Mouse (Mus musculus) adrenal gland, postnatal 25 days (tissue): ENCODE data around the gene Asic4. TPM values are rescaled to one million over a fixed set of nuclear protein-coding genes. Genes with fewer than 3 reads are reported as not detected.

ENCODE experiments used
- DNase-seq: peaks from one replicate; pipeline ENCODE4 v3.0.0; 2021; ENCODE audit warnings: mixed read lengths
- total RNA-seq: library from RNA; stranded (reverse); gene quantifications from 2 replicates; pipeline ENCODE4 v1.2.3, GENCODE M21; 2021

The Asic4 gene
- total RNA-seq, 1 experiment from 2014 or later: 6.9 TPM

DNA sequence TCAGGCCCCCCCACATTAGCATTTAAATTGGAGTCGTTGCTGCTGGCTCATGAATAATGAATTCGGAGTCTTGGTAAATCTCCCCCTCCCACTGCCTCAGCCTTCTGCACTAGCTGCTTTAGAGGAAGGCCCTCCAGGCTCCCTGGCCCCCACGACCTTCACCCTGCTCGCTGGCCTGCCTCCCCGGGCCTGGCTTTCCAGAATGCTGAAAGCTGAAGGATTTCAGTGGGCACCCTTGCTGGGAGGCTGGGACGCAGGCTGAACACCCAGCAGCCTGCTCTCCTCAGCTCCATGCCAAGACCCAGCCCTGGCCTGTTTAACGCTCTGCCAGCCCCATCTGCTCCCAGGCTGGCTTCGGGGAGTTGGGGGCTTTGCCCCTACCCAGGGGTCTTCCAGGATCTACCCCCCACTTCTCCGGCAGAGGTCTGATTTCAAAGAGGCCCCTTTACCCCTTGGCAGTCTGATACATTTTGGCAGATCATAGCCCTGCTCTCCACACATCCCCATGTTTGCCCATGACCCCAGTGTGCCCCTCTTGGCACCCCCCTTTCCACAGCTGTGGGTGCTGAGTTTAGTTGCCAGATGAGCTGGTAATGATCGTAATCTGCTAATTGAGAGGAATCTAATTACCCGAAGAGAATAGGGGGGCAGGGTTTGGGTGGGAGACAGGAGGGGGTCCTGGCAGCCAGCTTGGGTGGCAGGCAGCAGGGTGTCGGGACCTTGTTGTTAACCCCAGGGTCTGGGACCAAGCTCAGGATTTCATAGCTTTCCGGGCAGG is 6.8 kb upstream of the Asic4 start:
- DNase-seq: no peak

DNA sequence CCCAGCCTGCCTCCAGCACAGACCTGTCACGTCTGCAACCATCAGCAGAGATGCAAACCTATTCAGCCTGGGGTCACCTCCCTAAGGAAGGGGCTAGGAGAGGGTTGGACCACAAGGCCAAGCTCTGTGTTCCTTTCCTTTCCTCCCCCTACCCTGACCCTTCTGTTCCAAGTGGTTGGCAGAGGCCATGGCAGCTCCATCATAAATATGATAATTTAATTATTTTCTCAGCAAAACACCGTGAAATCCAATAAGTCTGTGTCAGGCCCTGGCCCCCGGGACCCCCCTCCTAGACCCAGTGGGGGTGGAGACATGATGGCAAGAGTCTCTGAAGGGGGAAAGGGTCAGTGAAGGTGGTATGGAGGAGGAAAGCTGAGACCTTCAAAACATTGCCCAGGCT is 6.0 kb upstream of the Asic4 start:
- no peak for DNase-seq

DNA sequence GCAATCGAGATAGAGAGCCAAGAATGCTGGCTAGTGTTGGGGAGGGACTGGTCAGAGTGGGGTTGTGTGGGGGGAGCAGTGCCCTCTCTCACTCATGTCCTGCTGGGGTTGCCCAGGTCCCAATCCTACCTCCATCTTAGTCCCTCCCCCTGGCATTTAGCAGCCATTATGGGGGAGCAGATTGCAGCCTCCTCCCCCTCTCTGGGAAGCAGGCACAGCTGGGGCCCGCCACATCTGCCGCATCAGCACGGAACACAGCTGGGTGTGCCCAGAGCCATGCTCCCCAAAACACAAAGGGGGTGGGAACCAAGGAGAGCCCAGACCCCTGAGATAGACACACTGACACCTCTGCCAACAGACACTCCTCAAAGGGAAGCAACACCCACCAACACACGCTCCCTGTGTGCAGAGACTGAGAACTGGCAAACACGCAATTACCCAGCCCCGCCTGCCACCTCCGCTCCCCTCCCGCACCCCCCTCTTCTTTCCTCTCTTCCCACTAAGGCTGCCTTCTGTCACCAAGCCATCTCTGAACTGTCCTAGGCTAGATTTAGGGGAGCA is 5.0 kb upstream of the Asic4 start:
- no peak for DNase-seq

DNA sequence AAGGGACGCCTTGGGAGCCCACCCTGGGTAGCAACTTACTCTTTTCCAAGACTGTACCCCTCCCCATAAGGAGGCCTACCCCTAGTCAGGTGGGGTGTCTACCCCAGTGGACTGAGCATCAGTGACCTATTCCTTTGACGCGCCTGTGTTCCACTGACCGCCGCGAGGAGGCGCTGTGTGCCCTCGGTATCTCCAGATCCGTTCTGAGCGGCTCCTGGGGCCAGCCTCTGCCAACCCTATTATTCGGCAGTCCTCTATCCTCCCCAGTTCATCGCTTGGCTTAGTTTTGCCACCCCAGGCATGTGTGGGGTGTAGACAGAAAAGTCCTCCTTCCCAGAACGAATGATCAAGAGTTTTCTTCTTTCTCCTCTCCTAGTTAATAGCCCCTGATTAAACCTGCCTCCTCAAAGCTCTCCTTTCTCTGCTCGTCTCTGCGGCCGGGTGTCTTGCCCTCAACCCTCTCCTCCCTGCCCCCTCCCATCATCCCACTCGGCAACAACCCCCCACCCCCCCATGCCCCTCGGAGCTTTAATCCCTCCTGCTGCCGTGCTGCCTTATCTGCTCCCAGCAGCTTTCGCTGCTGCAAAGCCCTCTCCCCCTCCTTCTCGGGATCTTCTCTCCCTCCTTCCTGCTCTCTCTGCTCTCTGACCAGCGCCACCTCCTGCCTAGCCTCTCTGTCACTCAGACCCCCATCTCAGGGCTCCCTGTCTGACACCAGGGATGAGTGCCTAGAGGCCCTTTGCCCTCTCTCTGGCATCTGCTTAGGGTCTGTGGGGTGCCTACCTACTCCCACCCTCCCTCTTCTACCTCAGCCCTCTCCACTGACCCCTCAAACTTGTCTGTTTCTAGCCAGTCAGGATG is 4.3 kb upstream of the Asic4 start:
- DNase-seq: peak; percentile 75

DNA sequence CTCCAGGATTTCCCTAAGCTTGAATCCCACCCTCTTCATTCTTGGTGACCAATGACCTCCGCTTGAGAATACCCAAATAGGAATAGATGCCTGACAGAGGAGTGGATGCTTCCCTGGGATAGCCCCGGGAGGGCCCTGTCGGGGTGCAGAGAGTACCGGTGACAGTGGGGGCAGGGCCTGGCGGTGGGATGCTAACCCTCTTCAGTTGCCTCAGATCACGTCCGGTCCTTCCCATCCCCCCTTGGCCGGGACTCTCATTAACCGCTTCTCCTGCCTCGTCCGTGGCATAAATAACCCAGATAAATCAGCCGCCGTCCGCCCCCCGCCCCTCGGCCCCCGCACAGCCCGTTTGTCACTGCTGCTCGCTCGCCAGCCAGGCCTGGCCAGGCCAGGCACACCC is 3.6 kb upstream of the Asic4 start:
- no peak for DNase-seq

DNA sequence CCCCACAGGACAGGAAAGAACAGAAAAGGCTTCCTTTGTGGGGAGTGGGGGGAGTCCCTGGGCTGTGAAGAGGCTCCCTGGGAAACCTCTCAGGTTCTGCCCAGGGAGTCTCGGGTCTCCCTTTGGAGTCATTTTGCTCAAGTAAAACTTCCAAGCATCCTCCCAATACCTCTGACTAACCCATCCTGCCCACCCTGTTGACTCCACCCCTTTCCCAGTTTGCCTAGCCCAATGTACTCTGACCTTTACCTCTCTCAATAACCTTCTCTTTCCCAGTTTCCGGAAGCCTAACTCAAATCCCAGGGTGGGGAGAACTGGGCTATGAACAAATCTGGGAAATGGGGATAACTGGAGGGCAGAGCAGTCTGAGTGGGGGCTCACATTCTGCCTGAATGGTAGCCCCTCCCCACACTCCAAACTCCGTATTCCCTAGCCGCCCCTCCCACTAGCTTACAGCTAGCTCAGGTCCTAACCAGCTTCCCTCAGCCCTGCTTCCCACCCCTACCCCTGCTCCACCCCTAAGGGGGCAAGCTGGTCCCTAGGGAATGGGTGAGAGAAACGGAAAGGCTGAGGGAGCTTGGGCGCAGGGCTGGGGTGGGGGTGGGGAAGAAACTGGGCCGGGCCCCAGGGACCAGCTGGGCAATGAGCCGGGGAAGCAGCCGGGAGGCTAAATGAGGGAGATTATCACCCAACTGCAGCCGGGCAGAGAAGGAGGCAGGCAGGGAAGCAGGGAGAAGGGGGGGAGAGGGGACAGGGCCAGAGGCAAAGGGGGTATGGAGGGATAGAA is 2.8 kb upstream of the Asic4 start:
- DNase-seq: no peak

DNA sequence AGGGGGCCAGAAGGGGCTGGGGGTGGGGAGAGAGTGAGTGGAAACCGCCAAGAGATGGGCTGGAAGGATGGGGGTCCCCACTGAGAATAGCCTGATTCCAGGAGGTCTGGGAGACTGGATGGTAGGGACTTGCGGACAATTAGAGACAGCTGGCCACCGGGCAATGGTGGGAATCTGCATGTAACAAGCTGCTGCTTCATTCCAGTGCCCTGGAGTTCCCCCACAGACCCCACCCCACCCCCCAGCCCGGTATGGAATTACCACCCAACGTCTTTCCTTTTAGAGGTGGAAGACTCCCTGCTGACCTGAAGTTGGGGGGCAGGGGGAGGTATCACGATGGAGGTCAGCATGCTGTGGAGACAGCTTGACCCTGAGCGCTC is 2.2 kb upstream of the Asic4 start:
- DNase-seq: no peak

DNA sequence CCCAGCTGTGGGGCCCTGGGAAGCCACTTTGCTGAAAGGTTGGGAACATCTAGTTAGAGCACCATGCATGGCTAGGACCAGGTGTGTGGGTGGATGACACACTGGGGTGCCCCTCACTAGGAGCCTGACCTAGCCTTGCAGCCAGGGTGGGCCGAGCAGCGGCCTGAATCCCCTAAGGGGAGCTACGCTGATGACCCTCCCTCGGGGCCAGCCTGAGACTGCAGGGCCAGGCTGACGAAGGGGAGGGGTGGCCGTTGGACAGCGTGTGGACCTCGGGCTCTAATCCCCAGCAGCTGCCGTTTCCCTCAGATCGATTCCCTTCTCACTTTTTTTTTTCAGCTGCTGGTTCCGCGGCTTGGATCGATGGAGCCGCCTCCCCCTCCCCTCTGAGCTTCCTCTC is 1.3 kb upstream of the Asic4 start:
- no peak for DNase-seq

DNA sequence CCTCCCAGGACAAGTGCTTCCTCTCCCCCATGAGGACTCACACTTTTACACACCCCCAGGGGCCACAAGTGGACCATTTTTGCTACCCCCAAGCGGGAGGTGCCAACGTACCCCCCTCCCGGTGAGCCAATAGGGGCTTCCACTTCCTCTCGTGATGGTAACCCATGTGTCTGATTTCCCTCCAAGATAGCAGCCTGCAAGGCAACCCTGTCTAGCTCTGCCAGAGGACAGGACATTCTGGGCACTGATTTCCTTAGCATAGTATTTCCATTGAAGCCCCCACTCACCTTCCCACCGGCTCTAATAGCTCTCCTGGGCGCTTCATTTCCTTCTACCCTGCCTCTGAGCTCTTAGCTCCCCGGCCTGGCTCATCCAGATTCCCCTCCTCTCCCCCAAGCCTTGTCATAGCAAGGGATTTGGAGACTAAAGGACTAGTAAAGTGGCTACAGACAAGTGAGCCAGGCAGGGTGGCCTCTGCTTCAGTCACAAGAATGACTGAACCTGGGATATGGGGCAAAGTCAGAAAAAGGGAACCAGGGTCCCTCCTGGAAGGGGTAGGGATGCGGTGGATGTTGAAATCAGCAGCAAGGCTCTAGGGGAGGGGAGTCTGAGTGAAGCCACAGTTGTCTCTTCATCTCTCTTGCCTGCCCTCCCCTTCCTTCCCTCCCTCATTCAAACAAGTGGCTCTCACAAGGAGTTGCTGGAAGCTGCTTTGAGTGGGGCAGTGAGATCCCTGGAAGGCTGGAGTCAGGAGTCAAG is 680 bp upstream of the Asic4 start:
- no peak for DNase-seq

DNA sequence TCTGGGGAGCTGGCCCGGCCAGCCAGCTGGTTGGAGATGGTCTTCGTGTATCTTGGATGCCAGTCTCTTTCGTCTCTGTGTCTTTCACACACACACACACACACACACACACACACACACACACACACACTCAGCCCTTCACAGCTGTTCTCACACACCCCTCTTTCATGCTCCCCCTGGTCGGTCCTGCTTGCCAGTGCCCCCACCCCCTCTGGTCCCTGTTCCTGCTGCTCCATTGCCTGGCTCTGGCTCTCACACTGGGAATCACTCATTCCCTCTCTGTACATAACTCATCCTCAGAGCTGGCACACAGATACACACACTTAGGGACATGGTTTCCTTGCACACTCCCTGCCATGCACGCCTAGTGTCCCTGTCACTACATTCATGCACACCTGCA is 1.7 kb downstream of the Asic4 start:
- DNase-seq: no peak

DNA sequence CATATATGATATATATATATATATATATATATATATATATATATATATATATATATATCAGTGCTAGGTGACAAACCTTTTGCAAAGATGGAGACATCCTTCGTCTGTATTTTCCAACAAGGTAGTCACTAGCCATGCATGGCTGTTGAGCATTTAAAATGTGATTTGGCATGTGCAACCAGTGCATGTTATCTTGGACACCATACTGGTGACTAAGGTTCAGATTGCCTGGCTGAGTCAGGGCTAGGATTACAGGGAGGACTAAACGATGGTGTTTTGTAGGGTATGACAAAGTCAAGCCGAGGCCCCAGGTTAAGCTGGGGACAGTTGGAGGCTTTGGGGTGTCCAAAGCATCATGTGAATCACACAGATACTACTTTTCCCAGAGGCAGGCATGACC is 5.2 kb downstream of the Asic4 start:
- no peak for DNase-seq

DNA sequence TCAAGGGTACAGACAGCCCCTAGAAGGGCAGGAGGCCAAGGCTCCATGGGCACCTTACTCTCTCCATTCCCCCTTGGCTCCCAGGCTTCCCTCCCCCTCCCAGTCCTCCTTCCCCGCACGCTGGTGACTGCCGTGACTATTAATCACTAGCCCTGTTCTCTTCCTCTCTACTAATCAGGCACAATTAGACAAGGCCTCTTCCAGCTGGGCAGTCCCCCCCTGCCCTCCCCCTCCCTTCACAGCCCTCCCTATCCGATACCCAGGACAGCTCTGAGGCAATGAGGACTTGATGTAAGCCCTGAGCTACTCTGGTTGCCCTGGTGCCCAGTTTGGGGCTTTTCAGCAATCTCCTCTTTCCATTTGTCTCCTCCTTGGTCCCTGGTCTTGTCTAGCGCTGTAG is 5.7 kb downstream of the Asic4 start:
- no peak for DNase-seq

DNA sequence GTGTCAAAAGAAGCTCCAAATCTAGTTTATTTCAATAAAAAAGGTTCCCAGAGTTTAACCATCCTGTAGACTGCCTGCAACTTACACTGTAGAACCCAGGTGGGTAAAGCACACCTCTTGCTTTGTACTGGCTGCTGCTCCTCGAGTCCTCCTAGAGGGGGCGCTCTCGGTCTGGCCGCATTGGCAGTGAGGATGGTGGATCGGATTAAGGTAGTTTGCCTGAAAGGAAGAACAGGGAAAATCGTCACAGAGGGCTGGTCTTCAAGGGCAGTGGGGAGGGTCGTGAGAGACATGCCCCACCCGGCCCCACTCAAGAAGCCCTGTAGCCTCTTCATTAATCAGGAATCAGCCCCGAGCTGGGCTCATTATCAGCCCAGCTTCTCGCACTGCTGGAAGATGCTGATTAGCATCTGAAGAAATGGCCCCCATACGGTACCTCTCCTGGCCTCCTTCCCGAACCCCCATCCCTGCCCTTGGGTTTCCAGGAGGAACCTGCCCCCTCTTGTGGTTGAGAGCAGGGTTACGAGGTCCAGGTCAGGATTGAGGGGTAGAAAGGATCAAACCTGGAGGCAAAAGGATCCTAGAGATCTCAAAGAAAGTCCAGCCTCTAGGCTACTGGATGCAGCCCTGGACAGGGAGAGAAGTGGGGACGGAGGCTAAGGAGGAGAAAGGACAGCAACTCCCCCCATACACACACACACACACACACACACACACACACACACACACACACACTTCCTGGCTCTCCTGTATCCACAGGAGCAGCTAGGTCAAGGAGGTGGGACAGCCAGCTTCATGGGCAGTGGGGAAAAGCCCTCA is 6.7 kb downstream of the Asic4 start:
- no peak for DNase-seq

DNA sequence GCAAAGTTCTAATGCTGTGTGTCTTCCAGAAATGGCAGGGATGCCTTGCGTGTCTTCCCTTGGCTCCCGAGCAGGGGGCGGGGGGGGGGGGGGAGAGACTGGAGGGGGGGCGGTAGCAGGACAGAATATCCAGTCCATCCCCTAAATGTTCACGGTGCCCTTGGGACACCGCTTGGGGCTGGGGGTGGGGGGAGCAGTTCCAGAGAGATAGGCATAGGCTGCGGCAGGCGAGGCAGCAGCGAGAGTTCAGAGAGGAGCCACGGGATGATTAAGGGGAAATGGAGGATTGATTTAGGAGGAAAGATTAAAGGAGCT is 7.4 kb downstream of the Asic4 start:
- no peak for DNase-seq

DNA sequence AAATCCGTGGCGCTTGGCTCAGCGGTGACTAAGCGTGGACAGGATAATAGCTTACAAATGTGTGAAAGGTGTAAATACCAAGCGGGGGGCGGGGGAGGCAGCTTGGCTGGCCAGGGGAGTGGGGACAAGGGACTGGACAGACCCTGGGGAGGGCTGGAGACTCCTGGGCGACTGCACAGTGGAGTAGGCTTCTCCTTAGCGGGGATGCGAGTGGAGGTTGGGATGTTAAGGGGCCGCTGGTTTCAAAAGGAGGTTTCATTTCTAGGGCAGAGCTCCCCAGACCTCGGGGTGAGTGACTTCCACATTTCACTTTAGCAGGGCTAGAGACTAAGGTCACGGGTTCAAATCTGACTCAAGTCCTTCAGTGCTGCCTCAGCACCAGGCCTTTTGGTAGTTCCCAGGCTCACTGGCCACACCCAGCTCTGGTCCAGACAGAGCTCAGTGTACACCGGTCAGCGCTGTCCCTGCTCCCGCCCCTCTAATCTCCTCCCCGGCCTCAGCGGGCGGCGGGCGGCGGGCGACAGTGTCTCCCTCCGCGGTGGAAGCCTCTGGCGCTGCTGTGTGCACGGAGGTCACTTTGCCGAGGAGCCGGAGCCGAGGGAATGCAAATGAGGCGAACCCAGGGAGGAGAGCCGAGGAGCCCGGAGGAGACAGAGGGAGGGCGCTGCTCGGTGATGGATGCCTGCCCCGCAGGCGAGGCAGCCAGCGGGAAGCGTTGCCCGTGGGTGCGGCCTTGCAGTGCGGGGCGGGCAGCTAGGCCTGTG is 8.0 kb downstream of the Asic4 start:
- peak; percentile 52 for DNase-seq

DNA sequence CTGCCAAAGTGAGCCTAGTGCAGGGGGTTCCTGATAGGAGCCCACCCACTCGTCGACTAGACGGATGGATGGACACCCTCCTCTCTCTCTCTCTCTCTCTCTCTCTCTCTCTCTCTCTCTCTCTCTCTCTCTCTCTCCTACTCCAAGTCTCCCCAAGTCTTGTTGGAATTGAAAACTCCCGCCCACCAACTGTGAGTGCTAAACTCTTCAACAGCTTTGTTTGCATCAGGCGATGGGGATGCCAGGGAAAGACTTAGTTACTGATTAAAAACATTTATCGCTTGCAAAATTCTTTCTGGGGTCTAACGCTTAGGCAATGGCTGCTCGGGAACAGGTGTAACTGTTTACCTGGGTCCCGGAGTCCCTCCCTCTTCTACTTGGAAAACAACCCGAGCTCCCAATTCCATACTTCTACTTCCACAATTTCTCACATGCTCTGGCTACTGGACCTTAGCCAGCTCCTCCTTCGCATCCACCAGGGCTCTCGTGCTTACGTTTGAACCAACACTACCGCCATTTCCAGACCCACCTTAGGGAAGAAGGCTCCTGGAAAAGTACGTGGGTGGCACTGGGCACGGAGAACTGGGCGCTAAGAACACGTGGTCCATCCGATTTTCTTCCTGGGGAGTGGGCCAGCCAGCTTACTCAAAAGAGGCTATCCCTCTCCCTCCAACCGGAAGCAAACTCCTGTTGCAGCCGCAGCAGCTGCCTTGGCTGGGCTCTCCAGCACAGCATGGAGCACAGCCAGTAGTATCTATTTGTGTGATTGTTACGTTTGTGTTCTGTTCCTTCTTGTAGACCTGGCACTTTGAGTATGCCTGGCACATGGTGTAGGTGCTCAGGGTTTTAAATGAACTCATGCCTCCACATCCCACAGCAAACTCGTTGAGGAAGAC is 8.8 kb downstream of the Asic4 start:
- DNase-seq: no peak

DNA sequence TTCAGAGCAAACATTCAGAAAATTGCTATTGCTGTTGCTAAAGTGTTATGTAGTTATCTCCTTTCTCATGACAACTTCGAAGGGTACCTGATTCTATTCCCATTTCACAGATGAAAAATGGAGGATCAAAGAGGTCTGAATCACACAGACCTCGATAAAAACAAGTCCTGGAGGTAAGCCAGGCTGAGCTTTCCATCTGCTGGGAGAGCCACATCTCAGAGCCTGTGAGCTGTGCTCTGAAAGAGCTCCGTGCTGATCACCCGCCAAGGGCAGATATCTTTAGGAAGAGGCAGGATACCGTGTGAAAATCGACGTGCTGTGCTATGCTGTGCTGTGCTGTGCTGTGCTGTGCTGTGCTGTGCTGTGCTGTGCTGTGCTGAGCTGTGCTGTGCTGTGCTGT is 10.1 kb downstream of the Asic4 start:
- DNase-seq: no peak

DNA sequence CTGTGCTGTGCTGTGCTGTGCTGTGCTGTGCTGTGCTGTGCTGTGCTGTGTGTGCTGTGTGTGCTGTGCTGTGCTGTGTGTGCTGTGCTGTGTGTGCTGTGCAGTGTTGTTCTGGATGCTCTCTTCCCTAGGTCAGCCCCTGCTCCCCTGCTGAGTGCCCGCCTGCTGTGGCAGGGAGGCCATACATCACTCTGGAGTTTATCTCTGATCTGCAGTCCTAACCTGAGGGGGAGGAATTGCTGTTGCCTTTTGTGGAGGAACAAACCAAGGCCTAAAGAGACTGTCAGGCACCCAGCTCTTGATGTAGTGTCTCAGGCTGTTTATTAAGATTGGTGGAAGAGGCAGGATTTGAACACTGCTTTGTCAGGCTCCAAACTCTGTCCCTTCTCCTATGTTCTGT is 12.4 kb downstream of the Asic4 start:
- no peak for DNase-seq

DNA sequence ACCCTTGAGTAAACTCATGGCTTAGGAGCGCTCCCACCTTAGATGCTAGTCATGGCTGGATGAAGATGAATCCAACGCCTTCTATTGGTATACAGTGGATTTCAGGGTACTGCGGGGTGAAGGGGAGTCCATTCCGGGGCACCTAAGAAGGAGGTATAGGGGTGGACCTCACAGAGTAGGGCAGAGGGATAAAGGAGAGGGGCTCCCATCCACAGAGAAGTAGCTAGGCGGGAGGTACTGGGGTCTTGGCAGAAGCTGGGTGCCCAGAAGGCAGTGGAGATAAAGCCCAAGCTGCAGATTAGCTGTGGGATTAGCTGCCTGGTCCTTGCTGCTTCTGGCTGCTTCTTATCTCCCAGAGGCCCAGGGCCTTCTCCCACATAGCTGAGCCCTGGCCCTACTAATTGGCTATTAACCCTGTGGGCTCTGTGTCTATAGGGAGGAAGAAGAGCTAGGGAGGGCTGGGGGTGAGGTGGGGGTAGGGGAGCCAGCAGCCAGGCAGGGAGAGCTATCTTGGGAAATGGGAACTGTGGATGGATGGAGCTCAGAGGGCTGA is 13.5 kb downstream of the Asic4 start:
- DNase-seq: no peak
